13 mouse cellular contexts compared by ENCODE assay signal in genomic region chr9:122645569-122645968, GRCm38 (mm10).
"Had no signal": no experiment of that assay in that cellular context is flagged by ENCODE, and none has a peak within 500 bp of the region (broad histone marks: within the 10 kb centered on the region; RNA-seq: fewer than 3 reads in every experiment).

No protein-coding gene starts in this region.

- H3K4me3 ChIP-seq: kidney, embryonic 15.5 days; liver, embryonic 15.5 days; midbrain, embryonic 10.5 days; myocyte had no signal

- H3K27me3 ChIP-seq: liver, embryonic 15.5 days had no signal

- H3K9me3 ChIP-seq: kidney, embryonic 15.5 days; liver, embryonic 15.5 days; midbrain, embryonic 10.5 days had no signal

- DNase-seq: kidney, adult 2 months; kidney, postnatal 14 days; lung, adult 2 months; lung, postnatal 4 days; right cerebral cortex, postnatal 14 days; thymus, postnatal 4 days had no signal

- H3K27ac ChIP-seq: kidney, embryonic 15.5 days; liver, embryonic 15.5 days; midbrain, embryonic 10.5 days had no signal

- H3K4me2 ChIP-seq: kidney, embryonic 15.5 days; liver, embryonic 11.5 days; liver, embryonic 15.5 days had no signal

- H3K36me3 ChIP-seq: kidney, embryonic 15.5 days; liver, embryonic 15.5 days; midbrain, embryonic 10.5 days had no signal

- H3K9ac ChIP-seq: kidney, embryonic 15.5 days; liver, embryonic 15.5 days had no signal

- H3K4me1 ChIP-seq: kidney, embryonic 15.5 days; liver, embryonic 15.5 days had no signal

- ATAC-seq: intestine, embryonic 16.5 days; lung, postnatal 0 days had no signal
